Mouse (Mus musculus): ENCODE measurements around the gene Ifi27l2b. TPM values are rescaled to one million over a fixed set of nuclear protein-coding genes. Genes with fewer than 3 reads are reported as not detected.
"Not testable (repeated sequence)": the region's sequence is repeated elsewhere in the genome, so short reads cannot be mapped to it uniquely, and the experiment has no call there.

Gene Ifi27l2b
- total RNA-seq (2021) = not detected
- long read RNA-seq, experiment 1 = 0 reads
- long read RNA-seq, experiment 2 = 0 reads

DNA sequence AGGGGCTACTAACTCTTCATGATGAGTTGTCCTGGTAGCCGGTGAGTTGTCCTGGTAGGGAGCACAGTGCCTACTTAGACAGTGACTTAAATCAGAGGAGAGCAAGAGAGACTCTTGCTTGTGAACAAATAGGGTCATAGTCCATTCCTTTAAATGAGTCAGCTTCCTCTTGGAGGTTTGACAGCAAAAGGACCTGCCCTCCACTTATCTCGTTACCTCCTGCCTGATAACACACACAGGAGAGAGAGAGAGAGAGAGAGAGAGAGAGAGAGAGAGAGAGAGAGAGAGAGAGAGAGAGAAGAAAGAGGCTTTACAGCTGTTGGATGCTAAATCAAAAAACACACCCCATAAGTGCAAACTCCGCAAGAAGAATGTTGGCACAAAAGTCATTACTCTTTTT lies at the start of gene Ifi27l2b:
TSS of gene Ifi27l2b (minus strand) at position 84 of the 400 bp plus-strand sequence.
- no peak within 1 kb of the TSS for H3K27ac ChIP-seq
- intact Hi-C loops (cut with DNase I) = no loop called here
- no peak within 1 kb of the TSS for H3K4me3 ChIP-seq
- no peak for DNase-seq (ENCODE audit: extremely low spot score in 1 of 2, low spot score in 2 of 2)
- TF ChIP-seq CTCF (IDR thresholded peaks at IDR 0.05) = no peak

DNA sequence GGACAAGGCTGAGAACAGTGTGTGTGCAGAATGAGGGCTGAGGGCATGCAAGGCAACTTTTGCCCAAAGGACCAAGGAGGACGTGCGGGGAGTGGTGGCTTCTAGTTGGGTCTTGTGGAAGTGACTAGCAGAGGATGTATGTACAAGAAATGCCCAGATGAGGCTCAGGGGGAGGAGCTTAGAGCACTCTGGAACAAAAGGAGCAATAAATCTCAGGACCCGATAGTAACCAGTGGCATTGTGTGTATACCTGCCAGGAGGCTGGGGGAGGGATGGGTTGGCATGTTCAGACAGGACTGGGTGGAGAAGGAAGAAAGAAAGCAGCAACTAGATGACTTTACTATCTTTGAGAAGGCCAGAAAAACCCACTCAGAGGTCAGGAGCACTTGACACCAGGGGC lies 47.4 kb upstream of the Ifi27l2b start:
- DNase-seq (ENCODE audit: extremely low spot score in 1 of 2, low spot score in 2 of 2) = no peak
- Histone ChIP-seq H3K4me3 (no peak overlapping the region), H3K27ac (no peak overlapping the region)
- intact Hi-C loops (cut with DNase I) = no loop called here
- no peak for TF ChIP-seq CTCF (IDR thresholded peaks at IDR 0.05)

- intact Hi-C loops (cut with DNase I) = no loop called here
- H3K27ac ChIP-seq = no peak overlapping the region
- TF ChIP-seq CTCF (IDR thresholded peaks at IDR 0.05) = no peak
- no peak overlapping the region for H3K4me3 ChIP-seq
- DNase-seq (ENCODE audit: extremely low spot score in 1 of 2, low spot score in 2 of 2) = no peak
Observed at GRCm38 (mm10) chr12:103503300-103503699, 46.3 kb upstream of the Ifi27l2b start.

GRCm38 (mm10) chr12:103499261-103499660 lies 42.2 kb upstream of the Ifi27l2b start:
- peak; percentile 53 for TF ChIP-seq CTCF (IDR thresholded peaks at IDR 0.05)
- peak in 1 of 2 experiments; percentile 20 for DNase-seq (ENCODE audit: extremely low spot score in 1 of 2, low spot score in 2 of 2)
- no peak overlapping the region for H3K27ac ChIP-seq
- intact Hi-C loops (cut with DNase I) = loop anchor here (2.0 kb wide), 1 partner anchor 144 kb away; no protein-coding TSS in a partner anchor
- no peak overlapping the region for H3K4me3 ChIP-seq

GRCm38 (mm10) chr12:103498768-103499167 lies 41.7 kb upstream of the Ifi27l2b start:
- no peak for DNase-seq (ENCODE audit: extremely low spot score in 1 of 2, low spot score in 2 of 2)
- intact Hi-C loops (cut with DNase I) = loop anchor here (2.0 kb wide), 1 partner anchor 144 kb away; no protein-coding TSS in a partner anchor
- no peak overlapping the region for H3K4me3 ChIP-seq

GRCm38 (mm10) chr12:103494486-103494885 lies 37.5 kb upstream of the Ifi27l2b start:
- no peak overlapping the region for H3K4me3 ChIP-seq
- H3K27ac ChIP-seq = no peak overlapping the region
- TF ChIP-seq CTCF (IDR thresholded peaks at IDR 0.05) = peak; percentile 76
- intact Hi-C loops (cut with DNase I) = loop anchor here (5.0 kb wide), 1 partner anchor 167 kb away; no protein-coding TSS in a partner anchor
- peak; percentile 43 to 47 for DNase-seq (ENCODE audit: extremely low spot score in 1 of 2, low spot score in 2 of 2)

More at GRCm38 (mm10) chr12:103498768-103499167, 41.7 kb upstream of the Ifi27l2b start:
- no peak for TF ChIP-seq CTCF (IDR thresholded peaks at IDR 0.05)
- H3K27ac ChIP-seq = no peak overlapping the region

- DNase-seq (ENCODE audit: extremely low spot score in 1 of 2, low spot score in 2 of 2) = peak; percentile 57 to 67
- intact Hi-C loops (cut with DNase I) = loop anchor here (1.0 to 5.0 kb wide), 2 partner anchors 66 to 165 kb away; no protein-coding TSS in a partner anchor
- Histone ChIP-seq H3K4me3 (no peak overlapping the region), H3K27ac (no peak overlapping the region)
- TF ChIP-seq CTCF (IDR thresholded peaks at IDR 0.05) = peak; percentile 96
Observed at GRCm38 (mm10) chr12:103492767-103493166, 35.7 kb upstream of the Ifi27l2b start.

GRCm38 (mm10) chr12:103491091-103491730 lies 34.2 kb upstream of the Ifi27l2b start:
- no peak for DNase-seq (ENCODE audit: extremely low spot score in 1 of 2, low spot score in 2 of 2)
- intact Hi-C loops (cut with DNase I) = loop anchor here (5.0 kb wide), 1 partner anchor 164 kb away; no protein-coding TSS in a partner anchor
- Histone ChIP-seq H3K27ac (no peak overlapping the region), H3K4me3 (no peak overlapping the region)
- TF ChIP-seq CTCF (IDR thresholded peaks at IDR 0.05) = no peak

GRCm38 (mm10) chr12:103487750-103488149 lies 30.7 kb upstream of the Ifi27l2b start:
- no peak overlapping the region for H3K4me3 ChIP-seq
- H3K27ac ChIP-seq = no peak overlapping the region
- intact Hi-C loops (cut with DNase I) = no loop called here
- DNase-seq (ENCODE audit: extremely low spot score in 1 of 2, low spot score in 2 of 2) = no peak
- TF ChIP-seq CTCF (IDR thresholded peaks at IDR 0.05) = no peak

- no peak overlapping the region for H3K27ac ChIP-seq
- no peak for DNase-seq (ENCODE audit: extremely low spot score in 1 of 2, low spot score in 2 of 2)
- no peak overlapping the region for H3K4me3 ChIP-seq
- intact Hi-C loops (cut with DNase I) = no loop called here
- no peak for TF ChIP-seq CTCF (IDR thresholded peaks at IDR 0.05)
Observed at GRCm38 (mm10) chr12:103487276-103487675, 30.3 kb upstream of the Ifi27l2b start.

- intact Hi-C loops (cut with DNase I) = no loop called here
Observed at GRCm38 (mm10) chr12:103486726-103487125, 29.7 kb upstream of the Ifi27l2b start.

GRCm38 (mm10) chr12:103484200-103484972 lies 27.4 kb upstream of the Ifi27l2b start:
- intact Hi-C loops (cut with DNase I) = not testable (repeated sequence)

More at GRCm38 (mm10) chr12:103486726-103487125, 29.7 kb upstream of the Ifi27l2b start:
- no peak overlapping the region for H3K27ac ChIP-seq
- no peak for TF ChIP-seq CTCF (IDR thresholded peaks at IDR 0.05)
- H3K4me3 ChIP-seq = no peak overlapping the region
- DNase-seq (ENCODE audit: extremely low spot score in 1 of 2, low spot score in 2 of 2) = no peak

More at GRCm38 (mm10) chr12:103484200-103484972, 27.4 kb upstream of the Ifi27l2b start:
- not testable (repeated sequence) for DNase-seq (ENCODE audit: extremely low spot score in 1 of 2, low spot score in 2 of 2); H3K4me3 ChIP-seq; H3K27ac ChIP-seq
